Mouse (Mus musculus): ENCODE data around the gene Capn5. TPM values are rescaled to one million over a fixed set of nuclear protein-coding genes. Genes with fewer than 3 reads are reported as not detected.

Gene Capn5
- total and polyA plus RNA-seq, 2 experiments from 2014 or later = 22.6 to 39.2 TPM

- TF ChIP-seq CTCF (IDR thresholded peaks at IDR 0.05; ENCODE audit: low read depth) = no peak
- 58% methylated on average over 2 of the region's 2 CpGs for WGBS
- Histone ChIP-seq H3K9ac (peak overlapping the region; percentile 80), H3K4me3 (ENCODE audit: low read depth, low read length) (peak overlapping the region; percentile 73), H3K4me1 (ENCODE audit: insufficient read depth) (peaks cover 12% of the 10 kb centered on the region; the same call in 1 of the 2 replicates), H3K27ac (ENCODE audit: low read depth, low read length) (no peak overlapping the region), H3K36me3 (ENCODE audit: insufficient read depth) (no peaks in the 10 kb centered on the region), H3K4me2 (ENCODE audit: low read depth) (peak overlapping the region; percentile 71), H3K9me3 (ENCODE audit: low read length) (no peaks in the 10 kb centered on the region), H3K27me3 (ENCODE audit: insufficient read depth, low read length) (no peaks in the 10 kb centered on the region)
- ATAC-seq (no peak), DNase-seq (no peak)
These were observed 996 bp downstream of the Capn5 start for GRCm38 (mm10) chr7:98177071-98177485.

DNA sequence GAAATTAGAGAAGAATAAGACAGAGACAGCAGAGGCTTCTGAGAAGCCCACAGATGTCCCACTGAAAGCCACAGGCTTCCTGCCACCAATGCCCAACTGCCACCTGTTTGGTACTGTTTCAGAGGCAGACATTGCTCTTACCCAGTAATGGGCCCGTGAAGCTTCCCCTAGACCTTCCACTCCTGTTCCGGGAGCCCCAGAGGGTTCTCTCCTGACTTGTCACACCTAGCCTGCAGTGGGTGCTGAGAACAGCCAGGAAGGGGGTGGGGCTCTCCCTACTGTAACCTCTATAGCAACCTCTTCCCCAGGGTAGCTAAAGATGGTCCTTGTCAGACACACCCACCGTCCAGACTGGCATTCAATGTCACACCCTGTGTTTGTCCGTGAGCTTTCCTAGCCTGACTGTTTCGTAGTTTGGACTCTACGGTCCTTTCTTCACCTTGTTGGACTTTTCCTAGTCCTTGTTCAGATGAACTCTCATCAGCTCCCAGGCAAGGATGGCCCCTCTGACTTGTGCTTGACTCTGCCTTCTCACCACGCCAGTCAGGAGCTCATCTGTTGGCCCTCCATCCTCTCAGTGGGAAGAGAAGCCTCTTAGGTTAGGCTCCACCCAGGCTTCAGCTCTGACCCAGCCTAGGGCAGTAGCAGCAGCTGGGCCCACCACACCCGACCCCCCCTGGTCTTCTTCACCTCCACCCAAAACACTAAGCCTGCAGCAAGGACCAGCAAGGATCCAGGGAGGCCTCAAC lies 1.6 kb downstream of the Capn5 start:
- H3K9ac ChIP-seq = peak overlapping the region; percentile 80; the same call in 1 of the 2 replicates
- no peaks in the 10 kb centered on the region for H3K9me3 ChIP-seq (ENCODE audit: low read length)
- no peaks in the 10 kb centered on the region for H3K27me3 ChIP-seq (ENCODE audit: insufficient read depth, low read length)
- peaks cover 12% of the 10 kb centered on the region; the same call in 1 of the 2 replicates for H3K4me1 ChIP-seq (ENCODE audit: insufficient read depth)
- no peak overlapping the region for H3K4me3 ChIP-seq (ENCODE audit: low read depth, low read length)
- peak overlapping the region; percentile 71 for H3K4me2 ChIP-seq (ENCODE audit: low read depth)
- no peak for DNase-seq
- H3K27ac ChIP-seq (ENCODE audit: low read depth, low read length) = no peak overlapping the region
- TF ChIP-seq CTCF (IDR thresholded peaks at IDR 0.05; ENCODE audit: low read depth) = no peak
- 75% methylated on average over 8 of the region's 8 CpGs for WGBS
- ATAC-seq = no peak
- no peaks in the 10 kb centered on the region for H3K36me3 ChIP-seq (ENCODE audit: insufficient read depth)

- Histone ChIP-seq H3K27ac (ENCODE audit: low read depth, low read length) (no peak overlapping the region), H3K4me1 (ENCODE audit: insufficient read depth) (peaks cover 12% of the 10 kb centered on the region; the same call in 1 of the 2 replicates), H3K27me3 (ENCODE audit: insufficient read depth, low read length) (no peaks in the 10 kb centered on the region), H3K4me2 (ENCODE audit: low read depth) (no peak overlapping the region), H3K9me3 (ENCODE audit: low read length) (no peaks in the 10 kb centered on the region), H3K36me3 (ENCODE audit: insufficient read depth) (no peaks in the 10 kb centered on the region), H3K4me3 (ENCODE audit: low read depth, low read length) (no peak overlapping the region), H3K9ac (no peak overlapping the region)
- DNase-seq (no peak), ATAC-seq (no peak)
- no peak for TF ChIP-seq CTCF (IDR thresholded peaks at IDR 0.05; ENCODE audit: low read depth)
- 83% methylated on average over 4 of the region's 4 CpGs for WGBS
These were observed 3.0 kb downstream of the Capn5 start for GRCm38 (mm10) chr7:98174883-98175755.

GRCm38 (mm10) chr7:98173408-98173807 lies 4.7 kb downstream of the Capn5 start:
- 55% methylated on average over 4 of the region's 4 CpGs for WGBS
- DNase-seq = no peak

DNA sequence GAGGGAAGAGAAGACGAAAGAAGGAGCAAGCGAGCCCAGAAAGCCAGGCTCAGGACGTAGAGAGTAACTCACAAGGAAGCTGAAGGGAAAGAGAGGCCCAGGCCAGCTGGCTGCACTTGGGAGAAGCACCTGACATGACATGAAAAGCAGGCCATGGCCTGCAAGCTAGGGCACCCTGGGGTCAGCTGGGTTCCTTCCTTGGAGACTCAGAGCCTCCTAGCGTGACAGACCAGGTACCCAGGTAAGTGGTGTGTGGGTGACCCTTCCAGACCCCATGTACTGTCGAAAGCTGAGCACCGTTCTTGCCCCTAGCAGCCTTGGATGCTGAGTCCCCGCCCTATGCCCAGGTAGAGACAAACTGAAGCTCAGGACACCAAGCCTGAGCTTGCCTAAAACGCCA lies 5.4 kb downstream of the Capn5 start:
- Histone ChIP-seq H3K4me3 (ENCODE audit: low read depth, low read length) (no peak overlapping the region), H3K27ac (ENCODE audit: low read depth, low read length) (no peak overlapping the region), H3K9me3 (ENCODE audit: low read length) (no peaks in the 10 kb centered on the region), H3K4me2 (ENCODE audit: low read depth) (no peak overlapping the region), H3K9ac (no peak overlapping the region), H3K4me1 (ENCODE audit: insufficient read depth) (0 out of 2 replicates have a peak, but pooled peaks cover 6% of the 10 kb centered on the region), H3K36me3 (ENCODE audit: insufficient read depth) (no peaks in the 10 kb centered on the region), H3K27me3 (ENCODE audit: insufficient read depth, low read length) (no peaks in the 10 kb centered on the region)
- no peak for ATAC-seq
- TF ChIP-seq CTCF (IDR thresholded peaks at IDR 0.05; ENCODE audit: low read depth) = no peak
- WGBS = 83% methylated on average over 8 of the region's 8 CpGs
- no peak for DNase-seq

More at GRCm38 (mm10) chr7:98173408-98173807, 4.7 kb downstream of the Capn5 start:
- Histone ChIP-seq H3K27me3 (ENCODE audit: insufficient read depth, low read length) (no peaks in the 10 kb centered on the region), H3K4me3 (ENCODE audit: low read depth, low read length) (no peak overlapping the region), H3K27ac (ENCODE audit: low read depth, low read length) (no peak overlapping the region), H3K9me3 (ENCODE audit: low read length) (no peaks in the 10 kb centered on the region), H3K4me2 (ENCODE audit: low read depth) (no peak overlapping the region), H3K9ac (no peak overlapping the region), H3K36me3 (ENCODE audit: insufficient read depth) (no peaks in the 10 kb centered on the region), H3K4me1 (ENCODE audit: insufficient read depth) (peaks cover 7% of the 10 kb centered on the region; the same call in 1 of the 2 replicates)
- ATAC-seq = no peak
- no peak for TF ChIP-seq CTCF (IDR thresholded peaks at IDR 0.05; ENCODE audit: low read depth)

DNA sequence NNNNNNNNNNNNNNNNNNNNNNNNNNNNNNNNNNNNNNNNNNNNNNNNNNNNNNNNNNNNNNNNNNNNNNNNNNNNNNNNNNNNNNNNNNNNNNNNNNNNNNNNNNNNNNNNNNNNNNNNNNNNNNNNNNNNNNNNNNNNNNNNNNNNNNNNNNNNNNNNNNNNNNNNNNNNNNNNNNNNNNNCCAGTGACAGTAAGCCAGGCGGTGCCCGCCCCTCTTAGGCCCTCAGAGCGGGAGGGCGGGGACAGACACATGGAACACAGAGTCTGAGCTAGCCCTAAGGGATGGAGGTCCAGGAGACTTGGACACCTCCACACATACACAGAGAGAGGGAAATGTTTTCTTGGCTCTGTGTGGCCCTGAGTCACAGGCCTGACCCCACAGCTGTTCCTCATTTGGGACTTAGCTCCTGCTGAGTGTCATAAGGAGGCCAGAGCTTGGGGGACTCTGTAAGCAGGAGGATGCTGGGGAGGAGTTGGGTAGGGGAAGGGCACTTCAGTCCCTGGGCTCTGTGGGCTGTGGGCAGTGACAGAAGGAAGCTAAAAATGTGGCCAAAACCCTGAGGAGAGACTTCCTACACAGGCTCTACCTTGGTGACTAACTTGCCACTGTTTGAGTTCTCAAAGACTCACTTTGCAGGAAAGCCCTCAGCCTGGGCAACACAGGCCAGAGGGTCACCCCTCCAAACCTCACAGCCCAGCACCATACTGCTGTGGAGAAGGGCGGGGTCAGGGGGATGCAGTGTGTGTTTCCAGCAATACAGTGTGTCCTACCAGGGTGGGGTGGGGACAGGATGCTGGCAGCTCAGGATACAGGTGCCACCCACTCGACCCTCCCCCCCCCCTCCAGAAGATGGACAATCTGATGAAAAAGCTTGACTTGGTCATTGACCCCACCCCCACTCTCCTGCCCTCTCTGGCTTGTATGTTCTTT lies 6.7 kb downstream of the Capn5 start:
- H3K36me3 ChIP-seq (ENCODE audit: insufficient read depth) = no peaks in the 10 kb centered on the region
- no peaks in the 10 kb centered on the region for H3K4me1 ChIP-seq (ENCODE audit: insufficient read depth)
- TF ChIP-seq CTCF (IDR thresholded peaks at IDR 0.05; ENCODE audit: low read depth) = no peak
- DNase-seq = no peak
- no peak overlapping the region for H3K4me2 ChIP-seq (ENCODE audit: low read depth)
- no peaks in the 10 kb centered on the region for H3K27me3 ChIP-seq (ENCODE audit: insufficient read depth, low read length)
- no peak overlapping the region for H3K9ac ChIP-seq
- peak; percentile 36; the same call in 1 of the 2 replicates for ATAC-seq
- no peak overlapping the region for H3K4me3 ChIP-seq (ENCODE audit: low read depth, low read length)
- no peaks in the 10 kb centered on the region for H3K9me3 ChIP-seq (ENCODE audit: low read length)
- 77% methylated on average over 6 of the region's 6 CpGs for WGBS
- no peak overlapping the region for H3K27ac ChIP-seq (ENCODE audit: low read depth, low read length)
